Mouse (Mus musculus) adrenal gland, postnatal 25 days (tissue): ENCODE measurements around the gene Gm11541. TPM values are rescaled to one million over a fixed set of nuclear protein-coding genes. Genes with fewer than 3 reads are reported as not detected.

Experiments used
- DNase-seq: peaks from one replicate; pipeline ENCODE4 v3.0.0; 2021; ENCODE audit warnings: mixed read lengths
- long read RNA-seq: library from polyadenylated mRNA; stranded (forward); transcript quantifications from one replicate; pipeline ENCODE4 v2.0.0, GENCODE M21; 2021
- total RNA-seq: library from RNA; stranded (reverse); gene quantifications from 2 replicates; pipeline ENCODE4 v1.2.3, GENCODE M21; 2021

Gene Gm11541
- not detected in 2 replicates for total RNA-seq
- long read RNA-seq: 0 reads

- DNase-seq: no peak
These were observed at the start of gene Gm11541 for GRCm38 (mm10) chr11:94704472-94704871. Gene Gm11541 (minus strand): TSS chr11:94704499.

- no peak for DNase-seq
These were observed 48.8 kb upstream of the Gm11541 start for GRCm38 (mm10) chr11:94752946-94753713.

GRCm38 (mm10) chr11:94741732-94742272 lies 37.5 kb upstream of the Gm11541 start, which contains the start of gene Cdc34b:
Gene Cdc34b (plus strand): TSS chr11:94741782.
- no peak for DNase-seq

GRCm38 (mm10) chr11:94735746-94736145 lies 31.4 kb upstream of the Gm11541 start:
- DNase-seq: no peak

- DNase-seq: peak; percentile 52
These were observed 28.5 kb upstream of the Gm11541 start for GRCm38 (mm10) chr11:94732773-94733172.

GRCm38 (mm10) chr11:94731229-94731628 lies 26.9 kb upstream of the Gm11541 start:
- no peak for DNase-seq

- DNase-seq: peak; percentile 56
These were observed 26.0 kb upstream of the Gm11541 start for GRCm38 (mm10) chr11:94730261-94730660.

- DNase-seq: no peak
These were observed 25.3 kb upstream of the Gm11541 start for GRCm38 (mm10) chr11:94729565-94729964.

GRCm38 (mm10) chr11:94728545-94728944 lies 24.2 kb upstream of the Gm11541 start:
- no peak for DNase-seq

- no peak for DNase-seq
These were observed 23.0 kb upstream of the Gm11541 start for GRCm38 (mm10) chr11:94727306-94727705.

- DNase-seq: no peak
These were observed 14.9 kb upstream of the Gm11541 start for GRCm38 (mm10) chr11:94719216-94719615.

GRCm38 (mm10) chr11:94718113-94718909 lies 14.0 kb upstream of the Gm11541 start:
- no peak for DNase-seq

- no peak for DNase-seq
These were observed 12.9 kb upstream of the Gm11541 start for GRCm38 (mm10) chr11:94717239-94717638.

- peak; percentile 47 for DNase-seq
These were observed 12.5 kb upstream of the Gm11541 start for GRCm38 (mm10) chr11:94716754-94717153.

- no peak for DNase-seq
These were observed 11.3 kb upstream of the Gm11541 start for GRCm38 (mm10) chr11:94715622-94716021.

GRCm38 (mm10) chr11:94713246-94713860 lies 9.1 kb upstream of the Gm11541 start:
- no peak for DNase-seq

- no peak for DNase-seq
These were observed 279 bp downstream of the Gm11541 start for GRCm38 (mm10) chr11:94704020-94704419.

GRCm38 (mm10) chr11:94702216-94702610 lies 2.1 kb downstream of the Gm11541 start:
- no peak for DNase-seq

- DNase-seq: no peak
These were observed 2.7 kb downstream of the Gm11541 start for GRCm38 (mm10) chr11:94701401-94702215.

GRCm38 (mm10) chr11:94699399-94699798 lies 4.9 kb downstream of the Gm11541 start:
- no peak for DNase-seq

- DNase-seq: no peak
These were observed 6.4 kb downstream of the Gm11541 start for GRCm38 (mm10) chr11:94697703-94698464.
